Mouse (Mus musculus): ENCODE data around the gene Fam213a.

Fam213a gene

DNA sequence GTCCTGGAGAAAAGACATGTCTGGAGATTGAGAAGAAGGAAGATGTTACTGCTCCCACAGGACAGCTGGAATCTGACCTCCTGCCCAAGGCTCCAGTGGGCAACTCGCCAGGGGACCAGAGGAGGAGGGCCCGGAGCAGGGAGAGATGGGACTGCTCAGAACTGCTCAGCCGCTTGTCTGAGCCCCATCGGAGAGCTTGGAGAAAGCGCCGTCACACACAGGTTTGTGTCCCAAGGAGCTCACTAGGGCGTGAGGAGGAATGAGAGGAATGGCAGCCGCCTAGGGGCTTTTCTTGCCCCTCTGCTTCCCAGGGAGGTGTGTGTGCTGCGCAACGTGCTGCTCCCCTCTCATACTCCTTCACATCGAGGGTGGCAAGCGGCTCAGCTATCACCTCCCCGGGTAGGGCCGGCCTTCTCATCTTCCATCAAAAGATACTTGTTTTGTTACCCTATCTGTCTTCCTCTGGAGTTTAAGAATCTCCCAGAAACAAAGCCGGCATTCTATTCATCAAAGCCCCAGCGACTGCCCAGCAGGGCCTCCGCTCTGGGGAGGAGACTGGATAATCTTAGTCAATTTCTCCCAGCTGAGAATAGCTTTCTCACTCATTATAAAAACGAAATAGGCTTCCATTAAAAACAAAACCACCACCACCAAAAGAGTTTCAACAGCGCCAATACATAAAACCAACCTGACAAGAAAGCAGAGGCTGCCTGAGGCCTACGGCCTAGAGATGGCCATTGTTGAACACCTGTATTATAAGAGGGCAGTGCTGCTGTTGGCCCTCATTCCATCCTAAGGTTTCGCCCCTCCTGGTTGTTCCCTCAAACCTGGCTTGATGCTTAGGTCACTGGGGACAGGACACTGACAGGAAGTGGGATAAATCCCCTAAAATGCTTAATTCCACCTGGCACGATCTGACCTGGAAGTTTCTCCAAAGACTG lies 9.1 kb downstream of the Fam213a start:
- DNase-seq = no peak

DNA sequence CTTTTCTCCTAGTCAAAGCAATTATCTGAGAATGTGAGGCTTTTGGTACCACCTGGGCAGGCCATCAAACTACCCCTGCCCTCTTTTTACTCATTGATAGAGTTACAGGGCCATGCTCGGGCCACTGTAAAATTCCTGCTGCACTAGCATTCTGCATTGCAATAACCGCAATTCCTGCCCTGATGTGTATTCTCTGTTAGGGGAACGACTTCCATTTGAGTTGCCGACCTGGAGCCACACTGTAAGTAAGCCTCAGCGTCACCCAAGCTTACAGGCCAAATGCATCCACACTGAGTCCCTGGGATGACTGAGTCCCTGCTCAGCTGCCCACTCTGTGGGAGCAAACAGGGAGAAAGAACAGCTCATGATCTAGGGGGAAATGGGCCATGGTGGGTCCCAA lies 12.0 kb downstream of the Fam213a start:
- no peak for DNase-seq

DNA sequence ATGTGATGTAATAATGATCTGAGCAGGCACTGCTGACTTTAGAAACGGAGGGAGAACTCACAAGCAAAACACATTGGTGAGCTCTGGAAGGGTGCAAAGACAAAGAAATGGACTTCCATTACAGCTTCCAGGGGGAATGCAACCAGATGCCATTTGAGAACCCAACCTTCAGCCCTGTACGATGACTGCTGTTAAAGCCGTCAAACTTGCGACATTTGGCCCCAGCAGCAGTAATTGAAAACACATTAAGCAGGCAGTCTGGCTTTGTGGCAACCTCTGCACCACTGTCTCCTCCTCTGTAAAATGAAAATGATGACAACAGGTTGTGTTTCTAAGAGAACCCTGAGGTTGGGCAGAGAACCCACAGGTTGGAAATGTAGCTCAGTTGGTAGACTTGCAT lies 12.8 kb downstream of the Fam213a start:
- no peak for DNase-seq

DNA sequence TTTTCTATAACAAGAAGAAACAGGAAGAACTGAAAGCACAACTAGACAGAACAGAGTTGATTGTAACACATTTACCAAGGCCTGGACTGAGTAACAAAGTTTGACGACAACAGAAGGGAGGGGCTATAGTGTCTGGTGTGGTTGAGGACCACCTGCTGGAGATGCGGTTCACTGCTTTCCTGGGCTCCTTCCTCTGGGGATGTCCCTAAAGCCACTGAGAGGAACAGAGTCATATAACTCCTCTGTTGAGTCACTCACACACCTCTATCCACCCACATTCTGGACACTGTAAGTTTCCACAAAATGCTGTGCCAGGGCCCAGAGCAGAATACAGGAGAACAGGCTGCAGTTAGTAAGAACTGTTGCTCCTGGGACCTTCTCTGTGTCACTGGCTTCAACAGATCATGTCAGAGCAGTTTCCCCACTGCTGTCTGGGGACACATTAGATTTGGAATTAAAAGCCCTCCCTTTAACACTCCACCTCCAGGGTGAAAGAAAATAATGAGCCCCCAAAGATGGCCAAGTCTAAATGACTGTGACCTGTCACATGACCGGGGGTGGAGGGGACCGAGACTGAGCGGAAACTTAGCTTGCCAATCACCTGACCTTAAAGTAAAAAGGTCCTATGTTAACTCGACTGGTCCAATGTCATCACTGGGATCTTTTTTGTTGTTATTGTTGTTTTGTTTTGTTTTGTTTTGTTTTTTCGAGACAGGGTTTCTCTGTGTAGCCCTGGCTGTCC lies 13.5 kb downstream of the Fam213a start:
- DNase-seq = no peak

DNA sequence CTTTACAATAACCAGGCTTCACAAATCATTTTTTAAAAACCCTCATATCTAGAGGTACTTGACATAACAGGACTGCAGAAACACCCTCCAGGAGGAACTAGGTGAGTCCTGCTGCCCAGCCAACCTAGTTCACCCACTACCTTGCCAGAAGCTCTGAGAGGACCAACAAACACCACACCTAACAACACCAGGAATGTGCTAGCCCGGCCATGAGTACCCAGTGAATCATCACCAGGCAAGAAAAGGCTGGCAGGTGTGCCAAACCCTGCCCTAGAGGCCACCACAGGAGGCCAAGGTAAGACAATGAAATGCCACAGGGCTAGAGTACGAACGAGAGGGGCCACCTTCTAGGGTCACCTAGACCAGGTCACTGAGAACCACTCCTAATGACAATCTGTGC lies 17.4 kb downstream of the Fam213a start:
- DNase-seq = no peak

DNA sequence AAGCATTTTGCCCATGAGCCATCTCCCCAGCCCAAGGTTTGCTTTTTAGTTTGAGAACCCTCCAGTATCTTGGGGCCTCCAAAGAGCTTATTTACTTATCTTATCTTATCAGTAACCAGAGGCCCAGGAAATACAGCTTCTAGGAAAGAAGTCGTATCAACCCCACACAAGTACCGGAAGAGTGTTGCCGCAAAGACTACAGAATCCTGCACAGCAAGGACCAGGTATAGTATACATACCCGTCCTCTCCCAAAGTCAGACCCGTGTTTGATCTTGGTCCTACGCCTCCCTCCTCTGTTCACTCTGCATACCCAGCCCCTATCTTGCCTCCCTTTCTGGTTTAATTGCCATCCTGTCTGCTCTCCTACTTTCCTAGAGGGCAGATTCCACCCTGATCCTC lies 21.1 kb downstream of the Fam213a start:
- DNase-seq = no peak

DNA sequence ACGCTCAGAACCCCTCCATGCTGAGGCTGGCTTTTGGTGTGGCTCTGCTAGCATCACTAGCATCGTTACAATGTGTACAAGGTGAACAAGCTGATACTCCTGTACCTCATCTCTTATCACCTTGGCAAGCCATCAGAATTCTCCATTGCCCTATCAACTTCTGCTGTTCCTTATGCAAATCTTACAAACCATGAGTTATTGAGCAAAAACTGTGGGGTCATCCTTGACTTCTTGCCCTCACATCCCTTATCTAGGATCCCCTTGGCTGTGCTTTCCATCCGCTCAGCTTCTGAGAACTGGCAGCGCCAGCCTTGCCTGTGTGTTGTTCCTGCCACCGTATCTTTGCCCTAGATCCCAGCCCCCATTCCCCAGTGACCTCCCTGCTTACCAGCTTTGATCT lies 24.8 kb downstream of the Fam213a start:
- no peak for DNase-seq

DNA sequence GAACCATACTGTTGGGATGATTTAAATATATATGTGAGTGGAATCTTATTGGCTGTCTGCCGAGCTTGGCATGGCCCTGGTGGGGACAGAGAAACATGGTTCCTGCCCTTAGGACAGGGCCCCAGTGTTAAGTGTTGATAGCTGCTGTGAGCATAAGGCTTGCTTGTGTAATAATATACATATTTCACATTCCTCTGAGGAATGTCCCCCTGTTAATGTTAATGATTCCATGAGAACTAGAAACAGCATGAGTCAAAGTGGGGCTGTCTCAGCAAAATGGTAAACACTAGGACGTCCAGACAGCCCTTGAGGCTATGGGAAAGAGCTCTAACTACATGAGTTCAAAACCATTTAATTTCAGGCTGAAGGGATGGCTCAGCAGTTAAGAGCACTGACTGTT lies 26.4 kb downstream of the Fam213a start:
- no peak for DNase-seq

DNA sequence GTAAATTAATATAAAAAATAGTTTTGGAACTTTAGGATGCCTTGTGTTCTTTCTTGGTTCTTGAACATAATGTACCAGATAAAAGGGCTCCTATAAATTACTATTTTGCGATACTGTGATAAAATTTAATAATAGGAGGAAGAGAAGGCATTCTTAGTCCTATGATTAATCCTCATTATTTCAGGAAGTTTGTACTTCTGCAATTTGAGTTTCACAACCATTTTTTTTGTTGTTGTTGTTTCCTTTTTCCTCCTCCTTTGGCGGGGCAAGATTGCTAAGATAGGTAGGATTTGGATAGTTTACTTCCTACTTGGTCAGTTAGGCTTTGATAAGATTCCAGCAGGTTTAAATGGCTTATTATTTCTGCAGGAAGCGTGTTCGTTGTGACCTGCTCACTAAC lies 28.0 kb downstream of the Fam213a start:
- DNase-seq = no peak

DNA sequence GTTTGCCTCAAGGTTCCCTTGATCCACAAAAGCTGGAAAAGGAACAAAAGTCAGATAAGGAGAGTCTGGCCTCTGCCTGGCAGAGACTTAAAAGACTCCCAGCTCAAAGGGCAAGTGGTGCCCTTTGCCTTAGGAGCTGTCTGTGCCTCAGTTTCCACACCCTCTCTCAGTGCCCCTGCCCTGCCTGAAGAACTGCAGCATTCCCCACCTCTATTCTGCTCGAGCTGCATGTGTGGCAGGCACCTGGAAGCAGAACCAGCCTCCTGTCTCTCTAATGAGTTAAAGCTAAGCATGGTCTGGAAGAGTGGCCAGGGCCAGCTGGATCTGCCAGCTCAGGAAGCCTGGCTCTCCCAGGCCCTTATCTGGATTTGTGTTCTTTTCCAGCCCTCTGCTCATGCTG lies 33.9 kb downstream of the Fam213a start:
- no peak for DNase-seq

DNA sequence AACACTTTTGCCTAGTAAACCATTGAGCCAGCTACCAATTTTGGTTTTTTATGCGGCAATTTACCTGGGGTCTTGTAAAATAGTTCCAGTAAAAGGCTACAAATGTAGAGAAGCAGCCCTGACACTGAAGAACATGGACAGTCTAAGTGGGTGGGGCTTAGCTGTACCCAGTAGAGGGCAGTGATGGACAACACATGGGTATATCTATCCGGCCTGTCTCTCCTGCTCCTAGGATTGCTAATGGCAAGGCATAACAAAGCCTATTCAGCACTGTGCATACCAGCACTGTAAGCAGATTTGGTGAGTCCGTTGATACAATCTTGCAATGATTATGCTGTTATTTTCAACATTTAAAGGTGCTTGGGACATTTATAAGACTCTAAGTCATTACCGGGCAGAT lies 34.6 kb downstream of the Fam213a start:
- no peak for DNase-seq

DNA sequence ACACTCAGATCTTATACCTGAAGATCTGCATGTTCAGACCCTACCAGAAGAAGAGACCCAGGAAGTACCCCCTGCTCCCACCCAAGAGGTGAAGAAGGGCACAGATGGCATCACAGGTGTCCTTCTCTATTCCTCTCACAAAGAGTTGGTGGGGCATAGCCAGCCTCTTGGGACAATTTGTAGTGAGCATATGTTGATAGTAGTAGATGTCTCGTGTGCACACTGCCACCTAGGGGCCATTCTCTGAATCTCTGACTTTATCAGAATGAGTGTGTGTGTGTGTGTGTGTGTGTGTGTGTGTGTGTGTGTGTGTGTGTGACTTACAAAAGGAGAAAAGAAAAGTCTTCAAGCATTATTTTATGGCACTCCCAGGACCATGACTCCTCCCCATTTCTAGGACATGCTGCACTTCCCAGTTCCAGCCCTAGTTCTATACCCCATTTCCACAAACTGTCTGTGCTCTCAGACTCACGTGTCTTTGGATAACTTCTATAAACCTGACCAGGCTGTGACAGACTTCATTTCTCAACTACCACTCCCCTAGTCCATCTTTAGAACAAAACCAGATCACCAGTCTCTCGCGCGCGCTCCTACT lies 38.4 kb downstream of the Fam213a start:
- peak; percentile 65 for DNase-seq

DNA sequence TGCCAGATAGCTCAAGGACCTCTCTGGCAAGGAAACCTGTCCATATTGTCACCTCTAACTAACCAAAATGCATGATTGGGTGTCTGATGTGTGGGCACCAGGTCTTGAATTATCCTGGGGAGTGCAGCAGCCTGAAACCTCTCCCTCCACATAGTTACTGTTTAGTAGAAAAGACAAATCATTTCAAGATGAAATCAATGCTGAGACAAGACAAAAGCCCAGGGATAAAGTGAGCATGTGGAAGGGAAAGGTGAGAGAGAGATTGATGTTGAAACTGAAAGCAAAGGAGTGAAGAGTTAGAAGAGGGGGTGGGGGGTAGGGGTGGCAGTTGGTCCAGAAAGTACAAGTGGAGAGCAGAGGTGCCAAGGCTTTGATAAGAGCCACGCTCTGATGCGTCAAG lies 45.5 kb downstream of the Fam213a start:
- no peak for DNase-seq

DNA sequence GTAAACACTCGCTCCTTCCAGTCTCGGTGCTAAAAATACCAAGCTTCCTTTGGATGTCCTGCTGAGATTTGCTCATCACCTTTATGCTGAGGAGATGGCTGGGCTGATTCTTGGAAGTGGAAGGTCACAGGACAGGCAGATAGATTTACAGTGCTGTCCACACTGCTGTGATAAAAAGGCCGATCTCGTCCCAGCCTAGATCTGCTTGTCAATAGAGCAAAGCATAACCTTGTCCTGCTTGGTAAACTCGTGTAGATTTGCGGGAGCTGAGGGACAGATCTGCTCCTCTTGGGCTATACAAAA lies 46.0 kb downstream of the Fam213a start:
- DNase-seq = no peak

DNA sequence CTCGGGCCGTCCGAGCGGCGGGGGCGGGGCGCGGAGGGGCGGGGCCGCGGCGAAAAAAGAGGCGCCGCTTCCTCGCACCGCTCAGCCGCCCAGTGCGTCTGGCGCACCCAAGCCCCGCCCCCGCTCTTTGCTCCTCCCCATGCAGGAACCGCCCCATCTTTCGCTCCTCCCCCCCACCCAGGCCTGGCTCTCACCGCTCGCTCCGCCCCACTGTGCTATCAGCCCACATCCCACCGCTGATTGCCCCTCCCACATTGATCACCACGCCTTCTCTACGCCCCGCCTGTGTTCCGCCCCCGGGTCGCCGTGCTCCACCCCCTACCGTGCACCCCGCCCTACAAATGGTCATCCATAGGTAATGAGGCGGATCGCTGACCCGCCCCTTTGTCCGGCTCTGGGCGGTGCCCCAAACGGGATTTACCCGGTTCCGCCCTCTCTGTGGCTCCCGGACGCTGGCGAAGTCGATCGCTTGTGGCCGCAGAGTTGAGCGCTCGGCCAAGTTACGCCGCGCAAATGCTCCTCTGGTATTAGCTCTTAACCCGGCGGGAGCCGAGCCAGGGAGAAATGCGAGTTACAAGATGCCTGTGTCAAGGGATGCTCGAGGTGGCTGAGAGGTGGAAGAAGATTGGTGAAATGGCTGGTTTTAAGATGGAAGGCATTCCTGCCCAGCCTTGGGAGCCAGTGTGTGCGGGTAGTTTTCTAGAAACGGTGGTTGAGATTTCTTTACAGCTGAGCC lies 46.6 kb downstream of the Fam213a start:
- DNase-seq = peak; percentile 95

DNA sequence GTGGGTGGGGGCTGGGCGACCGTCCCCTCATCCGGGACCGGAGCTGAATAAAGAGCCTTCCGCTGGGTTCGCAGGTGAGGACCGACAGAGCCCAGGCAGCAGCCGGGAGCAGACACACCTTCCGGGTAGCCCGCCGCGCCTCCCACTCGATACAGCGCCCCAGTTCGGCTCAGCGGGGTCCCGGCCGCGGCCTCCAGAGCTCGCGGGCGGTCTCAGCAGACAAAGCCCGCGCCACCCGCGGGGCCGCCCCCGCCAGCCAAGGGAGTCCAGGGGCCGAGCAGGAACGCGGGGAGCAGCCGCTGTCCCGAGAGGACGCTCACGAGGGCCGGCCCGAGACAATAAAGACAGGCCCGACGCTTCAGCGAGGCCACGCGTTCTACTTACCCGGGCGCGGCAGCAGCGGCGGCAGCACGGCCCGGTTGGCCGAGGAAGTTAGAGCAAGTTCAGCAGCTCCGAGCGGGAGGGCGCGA lies 47.2 kb downstream of the Fam213a start, which contains the start of gene Tspan14:
Gene Tspan14, minus strand, starts transcription at position 416 of the 470 bp plus-strand sequence.
- DNase-seq = no peak

DNA sequence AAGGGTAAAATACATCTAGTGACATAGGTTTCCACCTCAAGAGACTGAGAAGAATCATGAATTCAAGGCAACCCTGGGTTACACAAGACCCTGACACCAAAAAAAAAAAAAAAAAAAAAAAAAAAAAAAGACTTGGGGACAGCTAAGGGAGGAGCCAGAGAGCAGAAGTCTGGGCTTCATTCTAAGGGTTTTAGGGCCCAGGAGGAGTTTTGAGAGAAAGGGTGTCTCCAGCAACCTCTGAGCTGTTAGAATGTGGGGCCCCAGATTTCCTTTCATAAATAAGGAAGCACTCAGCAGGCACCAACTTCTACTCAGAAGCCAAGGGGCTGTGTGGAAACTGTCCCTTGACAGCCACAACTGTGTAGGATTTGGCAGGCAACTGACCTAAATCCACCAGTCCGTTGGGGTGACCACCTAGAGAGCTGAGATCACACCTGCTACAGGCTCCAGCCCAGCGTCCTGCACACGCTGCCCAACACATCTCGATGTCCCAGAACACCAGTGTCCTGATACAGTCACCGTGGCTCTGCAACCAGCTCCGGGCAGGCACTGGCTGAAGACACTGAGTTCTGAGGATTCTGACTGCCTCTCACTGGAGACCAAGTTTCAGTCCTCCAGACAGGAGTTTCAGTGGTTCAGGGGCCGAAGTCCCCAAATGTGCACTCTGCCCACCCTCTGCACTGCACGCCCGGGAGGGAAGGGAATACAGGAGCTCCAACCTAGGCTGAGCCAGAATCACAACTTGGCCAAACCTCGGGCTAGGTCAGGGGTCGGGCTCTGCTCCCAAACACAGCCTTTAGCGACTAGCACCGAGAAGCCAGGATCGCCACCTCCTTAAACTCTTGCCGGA lies 47.9 kb downstream of the Fam213a start:
- peak; percentile 59 for DNase-seq

DNA sequence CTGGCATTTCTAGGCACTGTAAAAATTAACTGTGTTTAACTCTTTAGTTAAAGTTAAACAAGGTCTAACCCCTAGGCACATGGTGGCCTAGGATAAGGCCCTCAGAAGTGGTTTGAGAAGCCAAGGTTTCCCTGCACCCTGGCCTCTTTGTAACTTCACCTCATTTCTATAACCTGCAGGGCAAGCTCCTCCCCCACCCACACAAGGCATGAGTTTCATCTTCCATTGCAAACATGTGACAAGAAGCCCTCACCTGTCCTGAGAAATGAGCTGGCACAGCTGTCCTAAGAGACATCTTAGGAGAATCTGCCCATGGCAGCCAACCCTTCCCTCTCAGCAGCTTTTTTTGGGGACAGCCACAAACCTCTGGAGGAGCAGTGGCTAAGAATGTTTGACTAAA lies 48.7 kb downstream of the Fam213a start:
- no peak for DNase-seq

DNA sequence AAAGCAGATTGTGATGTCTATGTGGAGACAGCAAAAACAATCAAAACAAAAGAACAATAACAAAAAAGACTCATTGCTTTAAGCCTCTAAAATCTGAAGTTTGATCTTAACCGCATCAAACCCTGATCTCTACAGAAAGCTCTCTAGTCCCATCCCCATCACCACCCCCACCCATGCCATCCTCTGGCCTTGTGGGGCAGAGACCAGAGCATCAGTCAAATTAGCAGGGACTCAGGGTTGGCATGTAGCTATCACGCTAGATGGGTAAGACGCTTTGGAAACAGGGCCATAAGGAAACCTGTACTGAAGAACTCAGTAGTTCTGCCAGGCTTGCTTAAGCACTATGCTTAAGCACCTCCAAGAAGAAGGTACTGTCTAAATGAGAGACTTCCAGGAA lies 49.4 kb downstream of the Fam213a start:
- no peak for DNase-seq

DNA sequence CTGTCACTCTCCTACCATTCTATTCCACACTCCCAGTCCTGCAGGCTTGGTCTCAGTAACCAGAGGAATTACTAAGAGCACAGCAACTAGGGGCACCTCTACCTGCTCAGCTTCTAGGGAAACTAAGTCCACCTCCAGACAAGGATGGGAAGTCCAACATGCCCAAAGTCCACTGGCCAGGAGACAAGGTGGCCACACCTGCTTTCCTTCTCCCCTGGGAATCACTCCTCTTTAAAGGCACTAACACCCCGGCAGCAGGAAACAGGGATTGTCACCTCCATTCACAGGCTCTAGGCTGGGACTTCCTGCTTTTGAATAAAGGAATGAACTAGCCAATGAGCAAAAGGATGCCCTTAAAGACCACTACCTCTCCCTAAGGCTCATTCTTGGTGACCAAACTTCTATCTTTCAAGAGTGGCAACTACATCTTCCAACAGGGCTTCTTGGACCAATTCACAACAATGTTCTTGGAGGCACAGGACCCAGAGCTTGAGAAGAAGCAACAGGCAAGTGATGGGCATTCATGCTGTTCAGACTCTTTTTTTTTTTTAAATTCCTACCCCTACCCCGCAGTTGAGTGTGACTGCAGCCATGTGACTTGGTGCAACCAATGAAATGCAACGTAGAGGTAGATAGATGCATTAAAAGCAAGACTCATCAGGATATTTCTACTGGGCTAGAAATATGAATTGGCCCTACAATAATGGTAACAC lies 49.9 kb downstream of the Fam213a start:
- DNase-seq = no peak
